Mouse (Mus musculus): ENCODE data around the gene Cep72. TPM values are rescaled to one million over a fixed set of nuclear protein-coding genes. Genes with fewer than 3 reads are reported as not detected.

Cep72 gene
- polyA plus RNA-seq, 1 experiment from 2014 or later = 3.8 TPM

DNA sequence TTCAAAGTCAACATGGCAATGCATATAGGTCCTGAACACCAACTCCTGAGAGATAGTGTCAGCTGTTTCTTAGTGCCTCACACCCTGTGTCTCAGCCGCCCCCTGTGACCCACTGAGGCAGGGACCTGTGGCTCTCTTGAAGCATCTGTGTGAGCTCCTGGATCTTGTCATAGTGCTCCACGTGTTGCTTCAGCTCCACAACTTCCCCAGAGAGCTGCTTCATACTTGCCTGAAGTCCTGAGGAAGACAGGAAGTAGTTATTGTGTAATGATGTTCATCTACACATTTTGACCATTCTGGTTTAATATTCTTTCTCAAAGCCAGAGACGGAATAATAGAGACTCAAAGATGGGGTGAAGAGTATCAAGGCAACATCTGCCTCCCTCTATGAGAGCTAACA is 22.2 kb downstream of the Cep72 start:
- no peak overlapping the region for H3K4me3 ChIP-seq (ENCODE audit: low read depth, low read length)
- H3K27me3 ChIP-seq (ENCODE audit: insufficient read depth, low read length) = no peaks in the 10 kb centered on the region
- no peak overlapping the region for H3K27ac ChIP-seq (ENCODE audit: low read depth)
- TF ChIP-seq CTCF (IDR thresholded peaks at IDR 0.05; ENCODE audit: low read depth) = no peak
- no peak for TF ChIP-seq EP300 (IDR thresholded peaks at IDR 0.05; ENCODE audit: low read depth)
- ATAC-seq (no peak), DNase-seq (no peak)
- peaks cover 10% of the 10 kb centered on the region for H3K36me3 ChIP-seq (replicated peaks; ENCODE audit: insufficient read depth, low read length)
- no peak overlapping the region for H3K9ac ChIP-seq (replicated peaks)
- H3K4me1 ChIP-seq (ENCODE audit: insufficient read depth) = no peaks in the 10 kb centered on the region
- H3K4me2 ChIP-seq (ENCODE audit: low read depth, low read length) = no peak overlapping the region
- no peaks in the 10 kb centered on the region for H3K9me3 ChIP-seq (ENCODE audit: low read length)
- WGBS (ENCODE audit: insufficient replicate concordance) = 77% methylated on average over 3 of the region's 3 CpGs

DNA sequence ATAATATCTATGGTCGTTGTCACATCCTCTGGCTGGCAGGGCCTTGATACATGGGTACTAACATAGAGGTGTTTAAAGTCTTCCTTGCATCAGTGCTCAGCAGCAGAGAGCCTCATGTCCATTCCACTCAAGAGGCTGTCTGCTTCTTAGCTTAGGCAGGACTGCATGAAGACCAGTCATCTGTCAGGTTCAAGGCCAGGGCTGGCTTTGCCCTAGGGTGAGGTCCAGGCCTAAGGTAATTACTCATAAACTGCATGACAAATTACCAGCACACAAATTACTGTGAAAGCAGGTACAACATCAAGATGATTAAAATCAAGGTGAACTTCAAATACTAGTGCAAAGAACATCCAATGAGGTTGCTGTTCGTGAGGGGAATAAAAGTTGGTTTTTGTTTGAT is 26.3 kb downstream of the Cep72 start:
- Histone ChIP-seq H3K4me3 (ENCODE audit: low read depth, low read length) (no peak overlapping the region), H3K4me2 (ENCODE audit: low read depth, low read length) (no peak overlapping the region), H3K9ac (replicated peaks) (no peak overlapping the region), H3K36me3 (replicated peaks; ENCODE audit: insufficient read depth, low read length) (peaks cover 7% of the 10 kb centered on the region; the same call in 1 of the 2 replicates), H3K4me1 (ENCODE audit: insufficient read depth) (no peaks in the 10 kb centered on the region), H3K27ac (ENCODE audit: low read depth) (no peak overlapping the region), H3K27me3 (ENCODE audit: insufficient read depth, low read length) (no peaks in the 10 kb centered on the region), H3K9me3 (ENCODE audit: low read length) (no peaks in the 10 kb centered on the region)
- ATAC-seq (no peak), DNase-seq (no peak)
- WGBS (ENCODE audit: insufficient replicate concordance) = 89% methylated on average over 2 of the region's 2 CpGs
- no peak for TF ChIP-seq CTCF (IDR thresholded peaks at IDR 0.05; ENCODE audit: low read depth)
- no peak for TF ChIP-seq EP300 (IDR thresholded peaks at IDR 0.05; ENCODE audit: low read depth)

DNA sequence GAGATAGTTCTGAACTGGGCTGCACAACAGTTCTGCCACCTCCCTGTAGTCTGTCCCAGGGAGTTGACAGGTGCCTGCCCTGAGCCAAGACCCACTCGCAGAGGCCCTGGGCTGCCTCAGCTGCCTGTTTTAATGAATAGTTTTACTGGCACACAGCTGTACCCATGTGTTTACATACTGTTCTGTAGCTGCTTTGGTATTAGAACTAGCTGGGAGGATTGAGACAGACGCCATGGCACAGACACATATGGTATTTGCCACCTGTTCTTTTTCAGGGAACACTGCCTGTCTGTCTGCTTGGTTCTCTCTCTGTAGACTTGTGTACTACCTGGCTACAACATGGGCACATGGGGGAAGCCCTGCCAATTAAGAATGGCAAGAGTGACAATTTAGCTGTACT is 27.3 kb downstream of the Cep72 start:
- H3K27me3 ChIP-seq (ENCODE audit: insufficient read depth, low read length) = no peaks in the 10 kb centered on the region
- 81% methylated on average over 2 of the region's 2 CpGs for WGBS (ENCODE audit: insufficient replicate concordance)
- DNase-seq = no peak

GRCm38 (mm10) chr13:74031133-74031532 is 31.0 kb downstream of the Cep72 start:
- Histone ChIP-seq H3K4me1 (ENCODE audit: insufficient read depth) (0 out of 2 replicates have a peak, but pooled peaks cover under 1% of the 10 kb centered on the region), H3K4me3 (ENCODE audit: low read depth, low read length) (no peak overlapping the region), H3K36me3 (replicated peaks; ENCODE audit: insufficient read depth, low read length) (no peaks in the 10 kb centered on the region), H3K9ac (replicated peaks) (no peak overlapping the region), H3K27ac (ENCODE audit: low read depth) (no peak overlapping the region), H3K27me3 (ENCODE audit: insufficient read depth, low read length) (no peaks in the 10 kb centered on the region), H3K9me3 (ENCODE audit: low read length) (no peaks in the 10 kb centered on the region), H3K4me2 (ENCODE audit: low read depth, low read length) (no peak overlapping the region)
- no peak for ATAC-seq
- WGBS (ENCODE audit: insufficient replicate concordance) = 85% methylated on average over 8 of the region's 8 CpGs
- TF ChIP-seq CTCF (IDR thresholded peaks at IDR 0.05; ENCODE audit: low read depth) (no peak), EP300 (IDR thresholded peaks at IDR 0.05; ENCODE audit: low read depth) (no peak)
- DNase-seq = no peak

More for the DNA sequence above, 27.3 kb downstream of the Cep72 start:
- Histone ChIP-seq H3K9me3 (ENCODE audit: low read length) (no peaks in the 10 kb centered on the region), H3K36me3 (replicated peaks; ENCODE audit: insufficient read depth, low read length) (peaks cover 5% of the 10 kb centered on the region; the same call in 1 of the 2 replicates), H3K4me1 (ENCODE audit: insufficient read depth) (no peaks in the 10 kb centered on the region), H3K9ac (replicated peaks) (no peak overlapping the region), H3K4me2 (ENCODE audit: low read depth, low read length) (no peak overlapping the region), H3K4me3 (ENCODE audit: low read depth, low read length) (no peak overlapping the region), H3K27ac (ENCODE audit: low read depth) (no peak overlapping the region)
- TF ChIP-seq EP300 (IDR thresholded peaks at IDR 0.05; ENCODE audit: low read depth) (no peak), CTCF (IDR thresholded peaks at IDR 0.05; ENCODE audit: low read depth) (no peak)
- no peak for ATAC-seq

- DNase-seq = no peak
- no peaks in the 10 kb centered on the region for H3K27me3 ChIP-seq (ENCODE audit: insufficient read depth, low read length)
- no peak overlapping the region for H3K4me2 ChIP-seq (ENCODE audit: low read depth, low read length)
- H3K4me3 ChIP-seq (ENCODE audit: low read depth, low read length) = no peak overlapping the region
- H3K4me1 ChIP-seq (ENCODE audit: insufficient read depth) = 0 out of 2 replicates have a peak, but pooled peaks cover 5% of the 10 kb centered on the region
- 88% methylated on average over 7 of the region's 7 CpGs for WGBS (ENCODE audit: insufficient replicate concordance)
- no peaks in the 10 kb centered on the region for H3K9me3 ChIP-seq (ENCODE audit: low read length)
- H3K9ac ChIP-seq (replicated peaks) = no peak overlapping the region
- TF ChIP-seq EP300 (IDR thresholded peaks at IDR 0.05; ENCODE audit: low read depth) = no peak
- no peak for TF ChIP-seq CTCF (IDR thresholded peaks at IDR 0.05; ENCODE audit: low read depth)
- no peak overlapping the region for H3K27ac ChIP-seq (ENCODE audit: low read depth)
- ATAC-seq = no peak
- no peaks in the 10 kb centered on the region for H3K36me3 ChIP-seq (replicated peaks; ENCODE audit: insufficient read depth, low read length)
Measured at GRCm38 (mm10) chr13:74030691-74031090, 31.4 kb downstream of the Cep72 start.

DNA sequence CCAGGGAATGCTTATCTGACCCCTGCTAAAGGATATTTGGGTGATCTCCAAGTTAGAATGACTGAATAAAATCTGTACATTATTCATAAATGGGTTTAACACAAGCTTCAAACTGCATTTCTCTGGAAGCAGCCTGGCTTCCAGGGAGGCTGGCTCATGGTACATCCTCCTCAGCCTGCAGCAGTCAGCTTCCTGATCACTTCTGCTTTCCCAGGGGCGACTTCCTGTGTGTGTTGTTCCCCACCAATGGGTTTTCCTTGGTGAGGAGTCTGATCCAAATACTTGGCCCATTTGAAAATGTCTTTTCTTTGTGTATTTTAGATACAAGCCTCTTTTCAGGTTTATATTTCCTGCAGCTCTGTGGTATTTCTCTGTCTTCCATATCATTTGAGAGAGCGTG is 33.1 kb downstream of the Cep72 start:
- Histone ChIP-seq H3K36me3 (replicated peaks; ENCODE audit: insufficient read depth, low read length) (no peaks in the 10 kb centered on the region), H3K27me3 (ENCODE audit: insufficient read depth, low read length) (no peaks in the 10 kb centered on the region), H3K9ac (replicated peaks) (no peak overlapping the region), H3K27ac (ENCODE audit: low read depth) (no peak overlapping the region), H3K9me3 (ENCODE audit: low read length) (no peaks in the 10 kb centered on the region), H3K4me3 (ENCODE audit: low read depth, low read length) (no peak overlapping the region), H3K4me2 (ENCODE audit: low read depth, low read length) (no peak overlapping the region), H3K4me1 (ENCODE audit: insufficient read depth) (peaks cover 14% of the 10 kb centered on the region; the same call in 1 of the 2 replicates)
- WGBS (ENCODE audit: insufficient replicate concordance) = 53% methylated on average over 2 of the region's 2 CpGs
- no peak for TF ChIP-seq CTCF (IDR thresholded peaks at IDR 0.05; ENCODE audit: low read depth)
- no peak for TF ChIP-seq EP300 (IDR thresholded peaks at IDR 0.05; ENCODE audit: low read depth)
- DNase-seq (no peak), ATAC-seq (no peak)

DNA sequence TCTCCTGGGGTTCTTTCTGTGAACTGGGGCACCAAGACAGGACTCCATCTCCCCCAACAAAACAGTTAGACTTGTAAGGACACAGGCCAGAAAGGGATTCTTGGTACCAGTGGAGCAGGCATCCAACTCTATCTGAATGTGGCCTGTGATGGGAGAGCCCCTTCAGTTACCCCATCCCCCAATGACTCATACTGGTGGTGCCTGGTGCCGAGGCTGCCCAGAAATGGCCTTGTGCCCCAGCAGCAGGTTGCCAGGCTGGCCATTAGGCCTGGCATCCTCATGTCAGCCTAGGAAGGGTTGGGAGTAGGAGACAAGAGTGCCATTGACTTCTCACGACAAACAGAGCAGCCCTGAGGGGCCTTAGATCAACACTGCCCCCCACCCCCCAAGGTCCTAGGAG is 34.0 kb downstream of the Cep72 start:
- no peak overlapping the region for H3K9ac ChIP-seq (replicated peaks)
- no peak for TF ChIP-seq CTCF (IDR thresholded peaks at IDR 0.05; ENCODE audit: low read depth)
- no peak for TF ChIP-seq EP300 (IDR thresholded peaks at IDR 0.05; ENCODE audit: low read depth)
- H3K9me3 ChIP-seq (ENCODE audit: low read length) = no peaks in the 10 kb centered on the region
- ATAC-seq (no peak), DNase-seq (no peak)
- H3K4me2 ChIP-seq (ENCODE audit: low read depth, low read length) = no peak overlapping the region
- H3K4me3 ChIP-seq (ENCODE audit: low read depth, low read length) = no peak overlapping the region
- no peaks in the 10 kb centered on the region for H3K27me3 ChIP-seq (ENCODE audit: insufficient read depth, low read length)
- H3K4me1 ChIP-seq (ENCODE audit: insufficient read depth) = peaks cover 14% of the 10 kb centered on the region; the same call in 1 of the 2 replicates
- H3K36me3 ChIP-seq (replicated peaks; ENCODE audit: insufficient read depth, low read length) = no peaks in the 10 kb centered on the region
- H3K27ac ChIP-seq (ENCODE audit: low read depth) = no peak overlapping the region
- WGBS (ENCODE audit: insufficient replicate concordance) = 52% methylated on average over 2 of the region's 2 CpGs
